Mouse (Mus musculus) intestine, embryonic 14.5 days (tissue): ENCODE measurements around the gene Nfkbiz. TPM values are rescaled to one million over a fixed set of nuclear protein-coding genes. Genes with fewer than 3 reads are reported as not detected.

ENCODE experiments used
- ATAC-seq: fragments of 200-750 bp; cut with Nextera tagmentation; replicated peaks from 2 replicates; pipeline ENCODE4 v1.8.0; 2017; ENCODE audit warnings: low read depth, moderate number of reproducible peaks, moderate TSS enrichment, moderate library complexity; ENCODE audit not compliant: low FRiP score, low TSS enrichment
- DNase-seq: peaks from one replicate; pipeline ENCODE4 v3.0.0-alpha.2; 2018; ENCODE audit warnings: low spot score
- H3K27ac ChIP-seq: fragments of 300-500 bp; sonication (generic); 2 replicates; pipeline ENCODE4 v1.5.1; 2014; ENCODE audit warnings: low read depth, mild to moderate bottlenecking, control low read depth
- H3K27me3 ChIP-seq: fragments of 300-500 bp; sonication (generic); replicated peaks from 2 replicates; pipeline ENCODE4 v1.6.1; 2014; ENCODE audit warnings: low read length, control low read depth; ENCODE audit not compliant: control insufficient read depth, insufficient read depth
- H3K36me3 ChIP-seq: fragments of 300-500 bp; sonication (generic); 2 replicates; pipeline ENCODE4 v1.6.1; 2014; ENCODE audit warnings: low read length, control low read depth; ENCODE audit not compliant: control insufficient read depth, insufficient read depth
- H3K4me1 ChIP-seq: fragments of 300-500 bp; sonication (generic); replicated peaks from 2 replicates; pipeline ENCODE4 v1.6.1; 2014; ENCODE audit warnings: low read length, control low read depth, mixed read lengths; ENCODE audit not compliant: control insufficient read depth, insufficient read depth
- H3K4me2 ChIP-seq: fragments of 300-500 bp; sonication (generic); 2 replicates; pipeline ENCODE4 v1.6.1; 2014; ENCODE audit warnings: low read length
- H3K4me3 ChIP-seq: fragments of 300-500 bp; sonication (generic); 2 replicates; pipeline ENCODE4 v1.5.1; 2014; ENCODE audit warnings: low read depth, low read length, control low read depth, mixed read lengths
- H3K9ac ChIP-seq: fragments of 300-500 bp; sonication (generic); 2 replicates; pipeline ENCODE4 v1.6.1; 2014; ENCODE audit warnings: mild to moderate bottlenecking, low read length
- H3K9me3 ChIP-seq: fragments of 300-500 bp; sonication (generic); 2 replicates; pipeline ENCODE4 v1.6.1; 2016; ENCODE audit warnings: low read length, control low read depth; ENCODE audit not compliant: control insufficient read depth
- WGBS: fragments of 180-500 bp; shearing (Covaris S2); extraction: QIAGEN DNeasy Blood & Tissue Kit; methylation state at CpG from one replicate; pipeline ENCODE4 v1.1.7; 2014; 5-methylcytosine and 5-hydroxymethylcytosine counted together
- polyA plus RNA-seq: library from polyadenylated mRNA; unstranded; fragments of >200 nt; fragmentation: Nextera tagmentation; extraction: Ambion mirVana; gene quantifications from 2 replicates; pipeline ENCODE4 v1.2.1, GENCODE M21; 2014

The Nfkbiz gene
- polyA plus RNA-seq, 1 experiment from 2014 or later = 10.8 TPM

DNA sequence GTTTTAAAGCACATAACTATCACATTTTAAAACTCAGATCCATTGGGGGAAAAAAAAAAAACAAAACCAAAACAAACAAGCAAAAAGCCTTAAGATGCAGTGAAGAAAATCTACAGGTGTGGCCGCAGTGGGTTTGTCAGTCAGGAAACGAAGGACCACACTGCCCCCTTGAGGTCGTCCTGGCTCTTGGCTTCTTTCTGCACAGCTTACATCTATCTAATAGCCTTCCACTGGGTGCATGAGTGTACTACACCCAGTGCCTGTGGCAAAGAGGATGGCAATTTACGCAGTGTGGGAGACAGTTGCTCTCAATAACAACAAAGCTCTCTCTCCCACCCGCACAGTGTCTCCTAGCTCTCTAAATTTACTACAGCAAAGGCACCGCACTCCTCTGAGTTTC, 19.8 kb upstream of the Nfkbiz start:
- 62% methylated on average over 6 of the region's 6 CpGs for WGBS

DNA sequence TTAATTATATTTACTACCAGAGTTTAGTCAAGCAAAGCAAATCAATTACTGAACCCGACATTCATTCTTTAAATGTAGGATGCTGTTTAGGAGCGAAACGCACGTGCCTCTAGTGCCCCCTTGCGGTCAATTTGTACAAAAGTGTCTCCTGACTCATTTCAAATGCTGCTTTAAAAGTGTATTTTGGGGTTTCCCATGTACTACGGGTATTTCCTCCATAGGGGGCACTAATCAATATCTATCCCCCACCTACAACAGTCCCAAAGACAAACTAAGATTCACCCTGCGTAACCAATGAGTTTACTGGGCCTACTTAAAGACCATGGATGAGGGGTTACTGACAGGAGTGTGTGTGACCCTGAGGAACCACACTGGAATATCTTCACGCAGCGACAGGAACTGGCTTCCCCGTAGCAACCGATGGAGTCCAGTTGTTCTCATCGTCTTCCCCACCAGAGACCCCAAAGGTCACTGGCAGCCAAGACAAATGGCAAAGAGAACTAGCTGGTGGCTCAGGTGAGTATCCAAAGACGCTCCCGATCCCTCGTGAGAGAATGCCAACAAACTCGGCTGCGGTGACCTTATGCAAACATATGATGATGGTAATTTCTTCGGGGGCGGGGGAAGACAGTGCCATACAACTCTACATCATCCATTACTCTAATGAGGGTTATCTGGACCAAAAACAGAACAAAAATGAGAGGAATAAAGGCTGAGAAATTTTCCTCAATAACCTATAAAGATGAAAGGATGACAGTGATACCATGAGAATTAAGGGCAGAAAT, 14.4 kb upstream of the Nfkbiz start:
- Histone ChIP-seq H3K27me3 (no peaks in the 10 kb centered on the region), H3K36me3 (no peaks in the 10 kb centered on the region), H3K4me1 (no peaks in the 10 kb centered on the region), H3K27ac (no peak overlapping the region), H3K4me2 (no peak overlapping the region), H3K9ac (no peak overlapping the region), H3K9me3 (no peaks in the 10 kb centered on the region), H3K4me3 (no peak overlapping the region)
- peak; percentile 81 for DNase-seq
- ATAC-seq = peak; percentile 75
- 52% methylated on average over 19 of the region's 19 CpGs for WGBS

More for the DNA sequence above, 19.8 kb upstream of the Nfkbiz start:
- no peak for ATAC-seq
- DNase-seq = peak; percentile 69
- H3K9me3 ChIP-seq = no peaks in the 10 kb centered on the region
- H3K4me1 ChIP-seq = no peaks in the 10 kb centered on the region
- H3K9ac ChIP-seq = no peak overlapping the region
- no peaks in the 10 kb centered on the region for H3K27me3 ChIP-seq
- H3K4me2 ChIP-seq = no peak overlapping the region
- H3K36me3 ChIP-seq = 0 out of 2 replicates have a peak, but pooled peaks cover 2% of the 10 kb centered on the region
- no peak overlapping the region for H3K27ac ChIP-seq
- no peak overlapping the region for H3K4me3 ChIP-seq

DNA sequence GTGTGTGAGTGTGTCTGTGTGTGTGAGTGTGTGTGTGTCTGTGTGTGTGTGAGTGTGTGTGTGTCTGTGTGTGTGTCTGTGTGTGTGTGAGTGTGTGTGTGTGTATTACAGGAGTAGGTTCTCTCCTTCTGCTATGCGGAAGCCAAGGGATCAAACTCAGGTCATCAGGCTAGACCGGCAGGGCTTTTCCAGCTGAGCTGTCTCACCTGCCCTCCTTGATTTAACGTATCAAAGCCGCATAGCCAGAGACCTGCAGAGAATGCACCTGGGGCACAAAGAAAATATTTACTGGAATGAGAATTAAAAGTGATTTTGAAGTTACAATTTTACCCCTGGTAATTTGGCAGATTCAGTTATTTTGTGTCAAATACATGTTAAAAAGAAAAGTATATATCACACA, 13.8 kb upstream of the Nfkbiz start:
- Histone ChIP-seq H3K27ac (no peak overlapping the region), H3K27me3 (no peaks in the 10 kb centered on the region), H3K9me3 (no peaks in the 10 kb centered on the region), H3K36me3 (no peaks in the 10 kb centered on the region), H3K9ac (no peak overlapping the region), H3K4me2 (no peak overlapping the region), H3K4me1 (no peaks in the 10 kb centered on the region), H3K4me3 (no peak overlapping the region)
- ATAC-seq (no peak), DNase-seq (no peak)
- WGBS = 49% methylated on average over 4 of the region's 4 CpGs

DNA sequence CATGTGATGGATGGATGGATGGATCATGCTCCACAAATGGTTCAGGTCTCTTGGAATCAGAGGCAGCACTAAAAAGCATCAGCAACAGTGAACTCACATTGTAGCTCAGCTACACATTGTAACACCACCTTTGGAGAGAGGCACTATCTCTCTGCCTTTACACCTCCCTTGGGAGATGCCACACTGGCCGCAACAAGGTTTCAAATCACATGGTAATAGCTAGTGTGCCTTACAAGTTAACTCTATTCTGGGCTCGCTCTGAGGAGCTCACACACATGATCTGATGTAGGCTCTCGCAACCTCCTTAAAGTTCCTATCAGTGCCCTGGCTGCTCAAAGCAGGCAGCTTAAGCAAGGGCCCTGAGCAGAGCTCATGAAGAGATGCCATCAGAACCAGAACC, 11.8 kb upstream of the Nfkbiz start:
- DNase-seq (no peak), ATAC-seq (no peak)
- Histone ChIP-seq H3K27me3 (no peaks in the 10 kb centered on the region), H3K9me3 (no peaks in the 10 kb centered on the region), H3K4me1 (no peaks in the 10 kb centered on the region), H3K36me3 (no peaks in the 10 kb centered on the region), H3K4me2 (no peak overlapping the region), H3K4me3 (no peak overlapping the region), H3K9ac (no peak overlapping the region), H3K27ac (no peak overlapping the region)
- 94% methylated on average over 3 of the region's 3 CpGs for whole genome bisulfite sequencing

DNA sequence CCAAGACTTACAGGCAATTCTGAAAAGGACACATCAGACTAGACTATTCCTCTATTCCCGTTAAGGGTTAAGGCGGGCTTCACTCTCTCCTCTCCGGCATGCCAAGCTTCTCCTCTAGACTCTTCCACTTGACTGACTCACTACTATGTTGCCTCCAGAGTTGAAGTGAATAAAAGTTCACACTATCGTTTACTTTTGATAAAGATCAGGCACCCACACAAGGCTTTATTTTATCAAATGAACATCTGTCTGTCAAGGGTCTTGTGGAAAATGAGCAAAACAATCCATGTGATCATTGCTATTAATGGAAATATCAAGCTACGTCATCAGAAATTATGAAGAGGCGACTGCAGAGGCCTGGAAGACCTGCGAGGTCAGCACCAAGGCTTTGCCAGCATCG, 9.0 kb upstream of the Nfkbiz start:
- H3K27me3 ChIP-seq = no peaks in the 10 kb centered on the region
- no peak for ATAC-seq
- H3K36me3 ChIP-seq = peaks cover 7% of the 10 kb centered on the region
- no peaks in the 10 kb centered on the region for H3K4me1 ChIP-seq
- no peak overlapping the region for H3K4me2 ChIP-seq
- no peak overlapping the region for H3K4me3 ChIP-seq
- H3K9ac ChIP-seq = no peak overlapping the region
- DNase-seq = no peak
- WGBS = 82% methylated on average over 8 of the region's 8 CpGs
- H3K27ac ChIP-seq = no peak overlapping the region
- H3K9me3 ChIP-seq = no peaks in the 10 kb centered on the region

DNA sequence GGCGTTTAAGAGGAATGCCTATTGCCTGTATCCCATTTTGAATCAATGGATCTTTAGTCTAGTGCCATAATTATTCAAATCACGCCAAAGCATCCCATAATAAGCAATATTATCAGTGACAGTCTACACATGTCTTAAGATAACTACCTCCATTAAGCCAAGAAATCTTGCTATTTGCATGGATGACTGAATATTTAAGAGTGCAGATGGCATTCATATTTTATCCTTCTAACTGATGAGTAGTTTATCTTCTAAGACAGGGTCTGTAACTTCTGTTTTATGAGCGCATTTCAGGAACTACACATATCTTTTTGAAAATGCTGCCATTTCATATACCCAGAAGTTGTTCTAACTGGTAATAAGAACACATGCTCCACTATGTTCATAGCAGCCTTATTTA, 6.1 kb upstream of the Nfkbiz start:
- H3K27me3 ChIP-seq = no peaks in the 10 kb centered on the region
- H3K9me3 ChIP-seq = no peaks in the 10 kb centered on the region
- WGBS = 95% methylated on average over 3 of the region's 3 CpGs
- no peaks in the 10 kb centered on the region for H3K4me1 ChIP-seq
- no peak for DNase-seq
- peaks cover 7% of the 10 kb centered on the region for H3K36me3 ChIP-seq
- H3K9ac ChIP-seq = no peak overlapping the region
- no peak for ATAC-seq
- no peak overlapping the region for H3K27ac ChIP-seq
- no peak overlapping the region for H3K4me3 ChIP-seq
- no peak overlapping the region for H3K4me2 ChIP-seq

DNA sequence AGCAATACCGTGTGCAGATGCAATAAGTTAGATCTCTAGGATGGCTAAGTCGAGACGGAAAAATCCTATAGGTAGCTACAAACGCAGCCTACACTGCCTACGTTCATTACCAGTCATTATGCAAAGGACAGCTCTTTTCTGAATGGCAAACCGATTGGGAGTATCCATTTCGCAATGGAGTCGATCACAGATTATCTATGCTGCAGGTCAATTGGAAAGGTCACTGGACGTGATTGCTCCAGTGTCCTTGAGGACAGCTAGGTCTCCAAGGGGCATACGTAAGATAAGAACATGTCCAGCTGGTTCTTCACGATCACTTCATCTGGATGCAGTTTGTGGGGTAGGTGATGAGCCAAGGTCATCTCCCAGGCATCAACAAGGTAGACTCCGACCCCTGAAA, 5.2 kb upstream of the Nfkbiz start:
- Histone ChIP-seq H3K9ac (no peak overlapping the region), H3K27ac (no peak overlapping the region), H3K4me3 (no peak overlapping the region), H3K4me2 (no peak overlapping the region), H3K36me3 (peaks cover 7% of the 10 kb centered on the region), H3K4me1 (no peaks in the 10 kb centered on the region), H3K9me3 (no peaks in the 10 kb centered on the region), H3K27me3 (no peaks in the 10 kb centered on the region)
- 94% methylated on average over 12 of the region's 12 CpGs for WGBS
- DNase-seq (no peak), ATAC-seq (no peak)

DNA sequence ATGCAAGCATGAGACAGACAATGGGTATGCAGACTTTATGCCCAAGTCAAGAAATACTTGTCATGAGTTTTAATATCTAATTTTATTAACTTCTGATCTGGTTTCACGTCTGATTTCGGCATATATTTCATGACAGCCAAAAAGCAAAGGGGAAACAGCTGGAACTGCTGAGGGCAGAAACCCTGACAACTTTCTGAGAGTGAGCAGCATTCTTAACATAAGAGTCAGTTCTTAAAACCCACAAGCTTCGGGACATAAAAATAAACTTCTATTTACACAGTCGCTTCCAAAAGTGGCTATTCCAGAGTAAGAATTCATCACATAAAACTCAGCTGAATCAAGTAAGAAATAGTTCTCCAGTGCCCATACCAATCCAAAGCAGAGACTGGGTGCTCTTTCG, 4.4 kb upstream of the Nfkbiz start:
- no peak overlapping the region for H3K27ac ChIP-seq
- ATAC-seq (no peak), DNase-seq (no peak)
- no peaks in the 10 kb centered on the region for H3K27me3 ChIP-seq
- peaks cover 7% of the 10 kb centered on the region for H3K36me3 ChIP-seq
- 88% methylated on average over 5 of the region's 5 CpGs for WGBS
- H3K4me3 ChIP-seq = no peak overlapping the region
- H3K9me3 ChIP-seq = no peaks in the 10 kb centered on the region
- H3K4me2 ChIP-seq = no peak overlapping the region
- 0 out of 2 replicates have a peak, but pooled peaks cover 2% of the 10 kb centered on the region for H3K4me1 ChIP-seq
- H3K9ac ChIP-seq = no peak overlapping the region

DNA sequence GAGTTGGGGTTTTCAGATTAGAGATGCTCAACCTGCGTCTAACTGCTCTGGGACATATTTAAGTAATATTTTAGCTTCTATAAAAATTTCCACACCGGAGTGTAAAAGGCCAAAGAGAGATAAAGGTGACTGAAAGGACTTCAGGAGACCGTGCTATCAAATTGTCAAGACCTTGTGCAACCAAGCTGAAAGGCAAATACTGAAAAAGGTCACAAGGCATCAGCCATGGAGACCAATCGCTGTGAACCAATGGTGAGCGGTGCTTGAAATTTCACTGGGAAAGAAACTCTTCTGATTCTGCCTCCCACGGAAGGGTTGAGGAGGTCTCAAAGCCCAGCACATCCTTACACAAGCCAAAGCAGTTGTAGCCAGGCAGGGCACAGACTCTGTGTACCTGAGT, 2.8 kb upstream of the Nfkbiz start:
- Histone ChIP-seq H3K36me3 (peaks cover 7% of the 10 kb centered on the region), H3K4me2 (no peak overlapping the region), H3K27me3 (no peaks in the 10 kb centered on the region), H3K4me3 (no peak overlapping the region), H3K9me3 (no peaks in the 10 kb centered on the region), H3K9ac (no peak overlapping the region), H3K4me1 (0 out of 2 replicates have a peak, but pooled peaks cover 3% of the 10 kb centered on the region), H3K27ac (no peak overlapping the region)
- no peak for ATAC-seq
- 88% methylated on average over 6 of the region's 6 CpGs for WGBS
- no peak for DNase-seq
